Mouse (Mus musculus): ENCODE results near the gene Ptpn5. TPM values are rescaled to one million over a fixed set of nuclear protein-coding genes. Genes with fewer than 3 reads are reported as not detected.

Gene Ptpn5
- polyA plus RNA-seq, 1 experiment, result 2.2 TPM

DNA sequence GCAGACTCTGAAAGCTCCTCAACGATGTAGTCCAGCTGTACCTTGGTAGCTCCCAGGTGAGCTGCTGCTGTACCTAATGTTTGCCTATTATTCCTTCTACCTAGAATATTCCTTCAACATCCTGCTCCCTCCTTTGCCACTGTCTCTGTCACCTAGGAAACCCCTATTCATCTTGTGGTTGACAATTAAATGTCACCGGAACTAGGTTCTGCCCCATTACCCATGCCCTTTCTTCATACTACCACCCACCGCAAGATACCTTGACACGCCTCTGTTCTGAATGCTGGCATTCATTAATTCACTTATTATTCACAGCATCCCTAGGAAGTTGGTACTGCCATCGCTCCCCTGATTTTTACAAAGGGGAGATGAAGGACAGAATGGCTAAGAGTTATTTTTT is 39.5 kb downstream of the Ptpn5 start:
- H3K27me3 ChIP-seq (ENCODE audit: control insufficient read depth, insufficient read depth, low read length), result no peaks in the 10 kb centered on the region
- no peak overlapping the region for H3K27ac ChIP-seq (ENCODE audit: control insufficient read depth, insufficient read depth, low read length)
- no peaks in the 10 kb centered on the region for H3K4me1 ChIP-seq (replicated peaks; ENCODE audit: control insufficient read depth, insufficient read depth, low read length)
- H3K36me3 ChIP-seq (ENCODE audit: control insufficient read depth, insufficient read depth, low read length), result no peaks in the 10 kb centered on the region
- TF ChIP-seq POLR2A (IDR thresholded peaks at IDR 0.05; ENCODE audit: control insufficient read depth, extremely low read depth, insufficient read depth, low read length, poor library complexity) (no peak), CTCF (IDR thresholded peaks at IDR 0.05; ENCODE audit: borderline replicate concordance, control insufficient read depth, extremely low read depth, insufficient read depth, low read length, poor library complexity) (no peak)
- no peak overlapping the region for H3K4me3 ChIP-seq (ENCODE audit: control insufficient read depth, insufficient read depth, low read length)
- WGBS, result 91% methylated on average over 5 of the region's 5 CpGs
- DNase-seq, result no peak

DNA sequence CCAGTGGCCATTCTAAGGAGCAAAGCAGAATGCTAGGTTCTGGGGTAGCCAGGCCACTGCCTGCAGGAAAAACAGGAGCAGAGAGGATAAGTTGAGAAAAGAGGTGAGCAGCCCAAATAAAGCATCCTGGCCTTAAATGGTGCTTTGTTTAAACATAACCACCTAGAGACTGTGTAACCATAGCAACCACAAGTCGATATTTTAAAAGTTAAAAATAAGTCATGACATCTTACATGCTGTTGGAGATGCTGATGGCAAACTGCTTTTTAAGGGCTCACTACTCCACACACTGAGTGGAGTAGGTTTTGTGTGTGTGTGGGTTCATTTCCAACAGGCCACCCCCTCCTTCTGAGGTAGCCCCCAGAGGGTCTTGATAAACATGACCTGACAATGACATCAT is 48.4 kb downstream of the Ptpn5 start:
- no peaks in the 10 kb centered on the region; the same call in 1 of the 2 replicates for H3K4me1 ChIP-seq (replicated peaks; ENCODE audit: control insufficient read depth, insufficient read depth, low read length)
- WGBS, result 44% methylated on average over 1 of the region's 1 CpGs
- H3K36me3 ChIP-seq (ENCODE audit: control insufficient read depth, insufficient read depth, low read length), result no peaks in the 10 kb centered on the region
- no peak overlapping the region for H3K27ac ChIP-seq (ENCODE audit: control insufficient read depth, insufficient read depth, low read length)
- no peak for DNase-seq
- no peak for TF ChIP-seq CTCF (IDR thresholded peaks at IDR 0.05; ENCODE audit: borderline replicate concordance, control insufficient read depth, extremely low read depth, insufficient read depth, low read length, poor library complexity)
- TF ChIP-seq POLR2A (IDR thresholded peaks at IDR 0.05; ENCODE audit: control insufficient read depth, extremely low read depth, insufficient read depth, low read length, poor library complexity), result no peak
- no peaks in the 10 kb centered on the region for H3K27me3 ChIP-seq (ENCODE audit: control insufficient read depth, insufficient read depth, low read length)
- H3K4me3 ChIP-seq (ENCODE audit: control insufficient read depth, insufficient read depth, low read length), result no peak overlapping the region

DNA sequence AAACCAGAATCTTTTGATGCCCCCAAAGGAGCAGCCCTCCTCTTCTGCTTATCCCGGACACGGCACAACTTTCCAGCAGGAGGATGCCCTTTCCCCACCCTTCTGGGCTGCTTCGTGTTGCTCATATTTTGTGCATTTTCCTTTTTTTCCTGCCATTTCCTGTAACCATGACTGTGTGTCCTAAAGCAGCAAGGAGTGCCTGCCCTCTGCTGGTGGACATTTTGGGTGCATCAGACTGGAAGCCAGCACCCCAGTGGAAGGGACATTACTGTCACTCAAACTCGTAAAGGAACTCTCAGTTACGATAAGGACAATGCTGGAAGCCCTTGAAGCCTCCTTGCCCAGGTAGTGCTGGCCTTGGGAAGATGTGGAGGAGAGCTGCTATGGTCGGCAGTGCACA is 52.2 kb downstream of the Ptpn5 start:
- no peaks in the 10 kb centered on the region for H3K36me3 ChIP-seq (ENCODE audit: control insufficient read depth, insufficient read depth, low read length)
- TF ChIP-seq CTCF (IDR thresholded peaks at IDR 0.05; ENCODE audit: borderline replicate concordance, control insufficient read depth, extremely low read depth, insufficient read depth, low read length, poor library complexity) (peak; percentile 58; the same call in 1 of the 2 replicates), POLR2A (IDR thresholded peaks at IDR 0.05; ENCODE audit: control insufficient read depth, extremely low read depth, insufficient read depth, low read length, poor library complexity) (no peak)
- H3K4me1 ChIP-seq (replicated peaks; ENCODE audit: control insufficient read depth, insufficient read depth, low read length), result no peaks in the 10 kb centered on the region; the same call in 1 of the 2 replicates
- 37% methylated on average over 6 of the region's 6 CpGs for WGBS
- no peaks in the 10 kb centered on the region for H3K27me3 ChIP-seq (ENCODE audit: control insufficient read depth, insufficient read depth, low read length)
- no peak overlapping the region for H3K27ac ChIP-seq (ENCODE audit: control insufficient read depth, insufficient read depth, low read length)
- peak; percentile 70 for DNase-seq
- no peak overlapping the region for H3K4me3 ChIP-seq (ENCODE audit: control insufficient read depth, insufficient read depth, low read length)

DNA sequence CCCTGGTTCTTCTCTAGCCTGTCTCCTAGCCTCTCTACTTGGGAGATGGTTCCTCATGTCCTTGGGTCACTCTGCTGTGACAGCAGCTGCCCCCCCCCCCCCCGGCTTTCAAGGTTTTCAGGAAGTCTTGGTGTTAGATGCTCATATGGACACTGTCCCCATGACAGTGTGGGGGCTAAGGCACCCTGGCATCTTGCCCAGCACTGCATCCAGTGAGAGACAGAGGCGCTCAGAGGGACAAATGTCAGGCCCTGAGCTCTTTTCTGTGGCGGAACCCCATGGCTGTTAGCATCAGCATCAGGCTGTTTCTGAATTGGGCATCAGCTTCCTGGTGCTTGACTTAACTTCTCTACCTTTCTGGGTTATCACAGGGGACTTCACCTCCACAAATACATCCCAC is 52.6 kb downstream of the Ptpn5 start:
- H3K27ac ChIP-seq (ENCODE audit: control insufficient read depth, insufficient read depth, low read length), result no peak overlapping the region
- no peaks in the 10 kb centered on the region for H3K27me3 ChIP-seq (ENCODE audit: control insufficient read depth, insufficient read depth, low read length)
- H3K4me1 ChIP-seq (replicated peaks; ENCODE audit: control insufficient read depth, insufficient read depth, low read length), result no peaks in the 10 kb centered on the region; the same call in 1 of the 2 replicates
- no peaks in the 10 kb centered on the region for H3K36me3 ChIP-seq (ENCODE audit: control insufficient read depth, insufficient read depth, low read length)
- no peak overlapping the region for H3K4me3 ChIP-seq (ENCODE audit: control insufficient read depth, insufficient read depth, low read length)
- no peak for DNase-seq
- whole genome bisulfite sequencing, result 86% methylated on average over 3 of the region's 3 CpGs
- TF ChIP-seq POLR2A (IDR thresholded peaks at IDR 0.05; ENCODE audit: control insufficient read depth, extremely low read depth, insufficient read depth, low read length, poor library complexity) (no peak), CTCF (IDR thresholded peaks at IDR 0.05; ENCODE audit: borderline replicate concordance, control insufficient read depth, extremely low read depth, insufficient read depth, low read length, poor library complexity) (no peak)

DNA sequence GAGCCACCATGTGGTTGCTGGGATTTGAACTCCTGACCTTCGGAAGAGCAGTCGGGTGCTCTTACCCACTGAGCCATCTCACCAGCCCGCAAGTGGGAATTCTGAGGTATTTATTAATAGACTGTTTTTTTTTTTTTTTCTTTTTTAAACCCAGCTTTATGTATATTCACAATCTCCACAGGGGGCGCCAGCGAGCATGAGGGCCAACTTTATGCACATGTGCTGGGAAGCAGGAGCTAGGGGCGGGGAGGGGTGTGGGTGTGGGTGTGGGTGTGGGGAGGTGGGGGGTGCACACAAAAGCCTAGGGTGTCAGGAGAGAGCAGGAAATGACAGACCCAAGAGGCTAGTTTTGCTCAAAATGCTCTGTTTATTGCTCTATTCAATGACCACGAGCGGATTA is 56.0 kb downstream of the Ptpn5 start:
- peak; percentile 50 for DNase-seq
- 72% methylated on average over 8 of the region's 8 CpGs for WGBS
- Histone ChIP-seq H3K4me3 (ENCODE audit: control insufficient read depth, insufficient read depth, low read length) (no peak overlapping the region), H3K27me3 (ENCODE audit: control insufficient read depth, insufficient read depth, low read length) (no peaks in the 10 kb centered on the region), H3K4me1 (replicated peaks; ENCODE audit: control insufficient read depth, insufficient read depth, low read length) (no peaks in the 10 kb centered on the region; the same call in 1 of the 2 replicates), H3K36me3 (ENCODE audit: control insufficient read depth, insufficient read depth, low read length) (no peaks in the 10 kb centered on the region), H3K27ac (ENCODE audit: control insufficient read depth, insufficient read depth, low read length) (no peak overlapping the region)
- no peak for TF ChIP-seq CTCF (IDR thresholded peaks at IDR 0.05; ENCODE audit: borderline replicate concordance, control insufficient read depth, extremely low read depth, insufficient read depth, low read length, poor library complexity)
- TF ChIP-seq POLR2A (IDR thresholded peaks at IDR 0.05; ENCODE audit: control insufficient read depth, extremely low read depth, insufficient read depth, low read length, poor library complexity), result no peak

- WGBS, result 93% methylated on average over 3 of the region's 3 CpGs
- no peaks in the 10 kb centered on the region for H3K27me3 ChIP-seq (ENCODE audit: control insufficient read depth, insufficient read depth, low read length)
- no peaks in the 10 kb centered on the region; the same call in 1 of the 2 replicates for H3K4me1 ChIP-seq (replicated peaks; ENCODE audit: control insufficient read depth, insufficient read depth, low read length)
- TF ChIP-seq CTCF (IDR thresholded peaks at IDR 0.05; ENCODE audit: borderline replicate concordance, control insufficient read depth, extremely low read depth, insufficient read depth, low read length, poor library complexity) (no peak), POLR2A (IDR thresholded peaks at IDR 0.05; ENCODE audit: control insufficient read depth, extremely low read depth, insufficient read depth, low read length, poor library complexity) (no peak)
- H3K27ac ChIP-seq (ENCODE audit: control insufficient read depth, insufficient read depth, low read length), result no peak overlapping the region
- H3K4me3 ChIP-seq (ENCODE audit: control insufficient read depth, insufficient read depth, low read length), result no peak overlapping the region
- no peaks in the 10 kb centered on the region for H3K36me3 ChIP-seq (ENCODE audit: control insufficient read depth, insufficient read depth, low read length)
- no peak for DNase-seq
Observed at GRCm38 (mm10) chr7:47076729-47077128, 56.8 kb downstream of the Ptpn5 start.

GRCm38 (mm10) chr7:47076193-47076592 is 57.3 kb downstream of the Ptpn5 start:
- 96% methylated on average over 6 of the region's 6 CpGs for WGBS
- H3K36me3 ChIP-seq (ENCODE audit: control insufficient read depth, insufficient read depth, low read length), result no peaks in the 10 kb centered on the region
- H3K4me3 ChIP-seq (ENCODE audit: control insufficient read depth, insufficient read depth, low read length), result no peak overlapping the region
- no peak for DNase-seq
- no peak for TF ChIP-seq POLR2A (IDR thresholded peaks at IDR 0.05; ENCODE audit: control insufficient read depth, extremely low read depth, insufficient read depth, low read length, poor library complexity)
- no peak for TF ChIP-seq CTCF (IDR thresholded peaks at IDR 0.05; ENCODE audit: borderline replicate concordance, control insufficient read depth, extremely low read depth, insufficient read depth, low read length, poor library complexity)
- H3K27me3 ChIP-seq (ENCODE audit: control insufficient read depth, insufficient read depth, low read length), result no peaks in the 10 kb centered on the region
- no peak overlapping the region for H3K27ac ChIP-seq (ENCODE audit: control insufficient read depth, insufficient read depth, low read length)
- H3K4me1 ChIP-seq (replicated peaks; ENCODE audit: control insufficient read depth, insufficient read depth, low read length), result no peaks in the 10 kb centered on the region; the same call in 1 of the 2 replicates
